Mouse (Mus musculus): Measurements from ENCODE around the gene Ccl27a. TPM values are rescaled to one million over a fixed set of nuclear protein-coding genes. Genes with fewer than 3 reads are reported as not detected.
A peak's percentile ranks its signal among the peaks of the same experiment; 100 is the strongest.

Gene Ccl27a
- total RNA-seq, 2 experiments from 2014 or later, result 125 to 135 TPM

GRCm38 (mm10) chr4:41756440-41756839 is 17.6 kb downstream of the Ccl27a start:
- DNase-seq (ENCODE audit: low spot score in 2 of 2), result no peak

- peak; percentile 70 to 87 for DNase-seq (ENCODE audit: low spot score in 2 of 2)
Measured at GRCm38 (mm10) chr4:41755338-41756305, 18.4 kb downstream of the Ccl27a start, which contains the start of gene Sigmar1. Gene Sigmar1 (minus strand): TSS chr4:41756157.

- DNase-seq (ENCODE audit: low spot score in 2 of 2), result peak in 1 of 2 experiments; percentile 72
Measured at GRCm38 (mm10) chr4:41754797-41755337, 19.2 kb downstream of the Ccl27a start, which contains the start of gene Galt. Gene Galt (plus strand): TSS chr4:41755228.

- no peak for DNase-seq (ENCODE audit: low spot score in 2 of 2)
Measured at GRCm38 (mm10) chr4:41745021-41745420, 29.0 kb downstream of the Ccl27a start.

GRCm38 (mm10) chr4:41744131-41744530 is 29.9 kb downstream of the Ccl27a start:
- DNase-seq (ENCODE audit: low spot score in 2 of 2), result no peak

GRCm38 (mm10) chr4:41741158-41741560 is 32.9 kb downstream of the Ccl27a start:
- peak; percentile 92 to 97 for DNase-seq (ENCODE audit: low spot score in 2 of 2)

- DNase-seq (ENCODE audit: low spot score in 2 of 2), result peak in 1 of 2 experiments; percentile 83
Measured at GRCm38 (mm10) chr4:41740380-41741157, 33.5 kb downstream of the Ccl27a start.

GRCm38 (mm10) chr4:41739260-41739659 is 34.8 kb downstream of the Ccl27a start:
- DNase-seq (ENCODE audit: low spot score in 2 of 2), result no peak

- no peak for DNase-seq (ENCODE audit: low spot score in 2 of 2)
Measured at GRCm38 (mm10) chr4:41738256-41738603, 35.8 kb downstream of the Ccl27a start.

- DNase-seq (ENCODE audit: low spot score in 2 of 2), result peak; percentile 47 to 90
Measured at GRCm38 (mm10) chr4:41737602-41738255, 36.3 kb downstream of the Ccl27a start.

- no peak for DNase-seq (ENCODE audit: low spot score in 2 of 2)
Measured at GRCm38 (mm10) chr4:41731052-41731765, 42.8 kb downstream of the Ccl27a start, which contains the start of gene Arid3c. Gene Arid3c (minus strand): TSS chr4:41731142.

GRCm38 (mm10) chr4:41726826-41727621 is 47.0 kb downstream of the Ccl27a start:
- DNase-seq (ENCODE audit: low spot score in 2 of 2), result no peak

- peak; percentile 89 to 97 for DNase-seq (ENCODE audit: low spot score in 2 of 2)
Measured at GRCm38 (mm10) chr4:41722918-41723351, 51.1 kb downstream of the Ccl27a start, which contains the start of gene Dctn3. Gene Dctn3 (minus strand): TSS chr4:41723170.

Other genes starting within 250 kb of the Ccl27a start
- gene Fam219a, start 204.7 kb downstream of the Ccl27a start, total RNA-seq (2021), result 100 to 1,000 TPM; 159 to 163 TPM
- 1 to 10 TPM; 7.8 to 9.0 TPM for gene Dnaic1, start 204.5 kb downstream of the Ccl27a start, total RNA-seq (2021)
- gene Enho, start 133.9 kb downstream of the Ccl27a start, total RNA-seq (2021), result 10 to 100 TPM; 61.9 to 65.0 TPM
- gene Cntfr, start 77.2 kb downstream of the Ccl27a start, total RNA-seq (2021), result 100 to 1,000 TPM; 110 to 113 TPM
- gene Il11ra1, start 74.3 kb downstream of the Ccl27a start, total RNA-seq (2021), result 10 to 100 TPM; 35.5 to 37.0 TPM
- gene Rpp25l, start 60.7 kb downstream of the Ccl27a start, total RNA-seq (2021), result 10 to 100 TPM; 36.0 to 39.0 TPM
- gene Dctn3, start 51.1 kb downstream of the Ccl27a start, total RNA-seq (2021), result 100 to 1,000 TPM; 150 to 151 TPM
- not detected for gene Arid3c, start 43.1 kb downstream of the Ccl27a start, total RNA-seq (2021)
- 10 to 100 TPM; 52.2 to 54.3 TPM for gene Galt, start 19.0 kb downstream of the Ccl27a start, total RNA-seq (2021)
- 10 to 100 TPM; 36.9 to 44.0 TPM for gene Sigmar1, start 18.1 kb downstream of the Ccl27a start, total RNA-seq (2021)
- not detected for gene Gm21541, start 129.4 kb upstream of the Ccl27a start, total RNA-seq (2021)
- gene Gm20878, start 167.3 kb upstream of the Ccl27a start, total RNA-seq (2021), result 10 to 100 TPM; 17.1 to 17.4 TPM
- gene Fam205a4, start 191.8 kb upstream of the Ccl27a start, total RNA-seq (2021), result 1 to 10 TPM; 1.8 to 2.1 TPM